Mouse (Mus musculus) forebrain, embryonic 15.5 days (tissue): ENCODE measurements around the gene 2310039H08Rik. TPM values are rescaled to one million over a fixed set of nuclear protein-coding genes. Genes with fewer than 3 reads are reported as not detected.
"Not testable (repeated sequence)": the region's sequence is repeated elsewhere in the genome, so short reads cannot be mapped to it uniquely, and the experiment has no call there.

Source experiments
- ATAC-seq: fragments of 200-750 bp; cut with Nextera tagmentation; replicated peaks from 2 replicates; pipeline ENCODE4 v1.8.0; 2017; ENCODE audit warnings: mild to moderate bottlenecking, moderate TSS enrichment, moderate library complexity
- H3K27ac ChIP-seq: fragments of 300-500 bp; sonication (generic); replicated peaks from 2 replicates; pipeline ENCODE4 v1.5.1; 2015; ENCODE audit warnings: mild to moderate bottlenecking, inconsistent platforms
- H3K27me3 ChIP-seq: fragments of 300-500 bp; sonication (generic); 2 replicates; pipeline ENCODE4 v1.6.1; 2015; ENCODE audit warnings: inconsistent platforms
- H3K36me3 ChIP-seq: fragments of 300-500 bp; sonication (generic); 2 replicates; pipeline ENCODE4 v1.6.1; 2015; ENCODE audit warnings: mild to moderate bottlenecking, inconsistent platforms
- H3K4me1 ChIP-seq: fragments of 300-500 bp; sonication (generic); 2 replicates; pipeline ENCODE4 v1.6.1; 2015; ENCODE audit warnings: inconsistent platforms
- H3K4me2 ChIP-seq: fragments of 300-500 bp; sonication (generic); replicated peaks from 2 replicates; pipeline ENCODE4 v1.6.1; 2015; ENCODE audit warnings: mild to moderate bottlenecking, inconsistent platforms
- H3K4me3 ChIP-seq: fragments of 300-500 bp; sonication (generic); 2 replicates; pipeline ENCODE4 v1.5.1; 2015; ENCODE audit warnings: mild to moderate bottlenecking, inconsistent platforms
- H3K9ac ChIP-seq: fragments of 300-500 bp; sonication (generic); replicated peaks from 2 replicates; pipeline ENCODE4 v1.6.1; 2015; ENCODE audit warnings: mild to moderate bottlenecking, inconsistent platforms
- H3K9me3 ChIP-seq: fragments of 300-500 bp; sonication (generic); 2 replicates; pipeline ENCODE4 v1.6.1; 2016; ENCODE audit warnings: inconsistent platforms
- WGBS: fragments of 180-500 bp; shearing (Covaris S2); methylation state at CpG from one replicate; pipeline ENCODE4 v1.1.7; 2015; ENCODE audit warnings: mixed read lengths; 5-methylcytosine and 5-hydroxymethylcytosine counted together
- polyA plus RNA-seq: library from polyadenylated mRNA; unstranded; fragments of >200 nt; fragmentation: Nextera tagmentation; extraction: Ambion mirVana; gene quantifications from 2 replicates; pipeline ENCODE4 v1.2.1, GENCODE M21; 2015

The 2310039H08Rik gene
- polyA plus RNA-seq, 1 experiment from 2014 or later, result 56.0 TPM

DNA sequence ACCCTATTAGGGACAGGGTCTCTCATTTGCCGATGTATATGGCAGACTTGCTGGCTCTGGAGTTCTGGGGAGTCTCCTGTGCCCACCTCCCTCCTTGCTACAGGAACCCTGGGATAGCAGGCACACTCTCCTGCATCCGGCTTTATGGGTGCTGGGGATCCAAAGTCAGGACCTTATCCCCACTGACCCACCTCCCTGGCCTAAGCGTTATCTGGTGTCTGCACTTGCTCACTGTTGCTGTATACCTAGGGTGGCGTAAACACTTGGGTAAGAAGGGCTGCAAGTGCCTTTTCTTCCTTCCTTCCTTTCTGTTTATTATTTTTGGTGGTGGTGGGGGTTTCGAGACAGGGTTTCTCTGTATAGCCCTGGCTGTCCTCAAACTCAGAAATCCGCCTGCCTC, 31.1 kb upstream of the 2310039H08Rik start:
- H3K36me3 ChIP-seq, result peaks cover 20% of the 10 kb centered on the region; the same call in 1 of the 2 replicates
- no peaks in the 10 kb centered on the region for H3K9me3 ChIP-seq
- no peak for ATAC-seq
- no peaks in the 10 kb centered on the region for H3K27me3 ChIP-seq
- WGBS, result 97% methylated on average over 6 of the region's 6 CpGs
- no peak overlapping the region for H3K27ac ChIP-seq
- H3K9ac ChIP-seq, result no peak overlapping the region
- no peak overlapping the region for H3K4me3 ChIP-seq
- no peaks in the 10 kb centered on the region for H3K4me1 ChIP-seq
- H3K4me2 ChIP-seq, result no peak overlapping the region

- Histone ChIP-seq H3K27ac (no peak overlapping the region), H3K9ac (no peak overlapping the region), H3K9me3 (no peaks in the 10 kb centered on the region), H3K27me3 (no peaks in the 10 kb centered on the region), H3K4me1 (no peaks in the 10 kb centered on the region), H3K36me3 (peaks cover 18% of the 10 kb centered on the region; the same call in 1 of the 2 replicates), H3K4me3 (no peak overlapping the region), H3K4me2 (no peak overlapping the region)
- WGBS, result 88% methylated on average over 9 of the region's 9 CpGs
- ATAC-seq, result no peak
These were observed 29.4 kb upstream of the 2310039H08Rik start for GRCm38 (mm10) chr17:46742986-46743385.

DNA sequence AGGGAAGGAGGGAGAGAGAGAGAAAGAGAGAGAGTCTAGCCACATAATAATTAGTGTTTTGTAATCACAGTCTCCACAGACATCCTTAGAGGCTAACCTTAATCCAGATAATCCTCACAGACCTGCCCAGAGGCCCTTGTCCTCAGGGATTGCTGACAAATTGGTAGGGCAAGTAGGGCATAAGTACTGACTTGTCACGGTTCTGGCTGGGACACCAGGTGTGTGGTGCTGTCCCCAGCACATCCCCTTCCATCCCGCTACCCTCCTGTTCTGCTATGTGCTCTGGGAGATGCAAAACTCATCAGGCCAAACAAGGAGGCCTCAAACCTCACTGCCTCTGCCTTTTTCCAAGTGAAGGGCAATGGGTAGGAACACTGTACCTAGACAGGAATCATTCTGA, 26.9 kb upstream of the 2310039H08Rik start:
- 77% methylated on average over 2 of the region's 2 CpGs for WGBS
- no peak overlapping the region for H3K4me3 ChIP-seq
- H3K36me3 ChIP-seq, result peaks cover 18% of the 10 kb centered on the region; the same call in 1 of the 2 replicates
- H3K9ac ChIP-seq, result no peak overlapping the region
- H3K4me1 ChIP-seq, result 0 out of 2 replicates have a peak, but pooled peaks cover under 1% of the 10 kb centered on the region
- H3K27me3 ChIP-seq, result no peaks in the 10 kb centered on the region
- no peak overlapping the region for H3K27ac ChIP-seq
- no peak overlapping the region for H3K4me2 ChIP-seq
- no peak for ATAC-seq
- H3K9me3 ChIP-seq, result no peaks in the 10 kb centered on the region

DNA sequence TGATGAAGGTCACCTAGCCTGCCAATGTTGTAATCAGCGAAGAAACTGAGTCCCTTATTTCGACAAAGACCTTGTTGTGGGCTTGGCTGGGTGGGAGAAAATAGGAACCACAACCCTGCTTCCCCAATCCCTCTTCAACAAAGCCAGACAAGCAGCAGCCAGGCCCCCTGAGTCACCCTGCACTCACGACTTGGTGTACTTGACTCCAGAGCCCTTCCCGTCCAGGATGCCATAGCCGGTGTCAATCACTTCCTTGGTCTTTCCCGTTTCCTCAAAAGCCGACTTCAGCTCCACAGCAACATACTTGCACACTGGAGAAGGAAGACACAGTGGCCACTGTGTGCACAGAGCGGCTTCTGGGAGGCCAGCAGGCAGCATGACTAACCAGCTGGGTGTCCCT, 25.2 kb upstream of the 2310039H08Rik start:
- ATAC-seq, result no peak
- Histone ChIP-seq H3K4me2 (no peak overlapping the region), H3K9me3 (no peaks in the 10 kb centered on the region), H3K4me3 (no peak overlapping the region), H3K27me3 (no peaks in the 10 kb centered on the region), H3K9ac (no peak overlapping the region), H3K4me1 (peaks cover 11% of the 10 kb centered on the region), H3K27ac (no peak overlapping the region), H3K36me3 (peaks cover 17% of the 10 kb centered on the region; the same call in 1 of the 2 replicates)
- 83% methylated on average over 8 of the region's 8 CpGs for WGBS

DNA sequence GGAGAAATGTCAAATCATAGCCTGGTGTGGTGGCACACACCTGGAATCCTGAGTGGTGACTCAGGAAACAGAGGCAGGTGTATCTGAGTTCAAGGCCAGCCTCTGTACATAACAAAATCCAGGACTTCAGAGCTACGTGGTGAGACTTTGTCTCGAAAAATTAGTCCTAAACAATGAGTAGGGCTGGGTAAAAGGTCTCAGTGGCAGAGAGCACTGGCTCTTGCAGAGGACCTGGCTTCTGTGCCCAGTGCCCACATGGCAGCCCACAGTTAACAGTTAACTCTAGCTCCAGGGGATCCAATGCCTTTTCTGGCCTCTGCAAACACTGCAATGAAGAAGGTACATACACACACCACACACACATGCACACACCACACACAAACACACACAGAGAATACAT, 24.6 kb upstream of the 2310039H08Rik start:
- no peak overlapping the region for H3K27ac ChIP-seq
- no peaks in the 10 kb centered on the region for H3K9me3 ChIP-seq
- H3K4me3 ChIP-seq, result no peak overlapping the region
- 83% methylated on average over 2 of the region's 2 CpGs for WGBS
- H3K4me1 ChIP-seq, result peaks cover 16% of the 10 kb centered on the region
- no peak for ATAC-seq
- H3K4me2 ChIP-seq, result no peak overlapping the region
- no peak overlapping the region for H3K9ac ChIP-seq
- no peaks in the 10 kb centered on the region for H3K27me3 ChIP-seq
- H3K36me3 ChIP-seq, result peaks cover 14% of the 10 kb centered on the region; the same call in 1 of the 2 replicates

- ATAC-seq, result no peak
- Histone ChIP-seq H3K4me2 (no peak overlapping the region), H3K4me3 (no peak overlapping the region), H3K27me3 (no peaks in the 10 kb centered on the region), H3K9me3 (no peaks in the 10 kb centered on the region), H3K9ac (no peak overlapping the region), H3K36me3 (peaks cover 10% of the 10 kb centered on the region; the same call in 1 of the 2 replicates), H3K27ac (no peak overlapping the region), H3K4me1 (peaks cover 16% of the 10 kb centered on the region)
- WGBS, result 86% methylated on average over 5 of the region's 5 CpGs
These were observed 23.2 kb upstream of the 2310039H08Rik start for GRCm38 (mm10) chr17:46749282-46749681.

DNA sequence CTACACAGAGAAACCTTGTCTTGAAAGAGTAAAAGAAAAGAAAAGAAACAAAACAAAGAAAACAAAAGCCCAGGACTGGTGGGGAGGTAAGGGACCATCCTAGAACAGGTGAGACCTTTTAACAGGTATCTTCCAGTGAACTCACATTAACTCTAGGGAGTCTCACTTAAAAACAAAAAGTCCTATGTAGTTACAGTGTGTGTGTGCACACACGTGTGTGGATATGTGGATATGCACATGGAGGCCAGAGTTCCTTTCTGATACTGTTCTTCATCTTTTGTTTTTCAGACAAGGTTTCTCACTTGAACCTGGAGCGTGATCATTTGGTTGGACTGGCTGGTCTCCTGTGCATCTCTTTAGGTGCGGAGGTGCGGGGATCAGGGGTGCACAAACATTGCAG, 21.9 kb upstream of the 2310039H08Rik start:
- no peaks in the 10 kb centered on the region for H3K9me3 ChIP-seq
- H3K4me1 ChIP-seq, result peaks cover 16% of the 10 kb centered on the region
- H3K36me3 ChIP-seq, result peaks cover 6% of the 10 kb centered on the region; the same call in 1 of the 2 replicates
- H3K9ac ChIP-seq, result peak overlapping the region; percentile 73
- no peaks in the 10 kb centered on the region for H3K27me3 ChIP-seq
- 94% methylated on average over 4 of the region's 4 CpGs for WGBS
- H3K4me3 ChIP-seq, result peak overlapping the region; percentile 98; the same call in 1 of the 2 replicates
- no peak overlapping the region for H3K27ac ChIP-seq
- H3K4me2 ChIP-seq, result peak overlapping the region; percentile 82
- no peak for ATAC-seq

DNA sequence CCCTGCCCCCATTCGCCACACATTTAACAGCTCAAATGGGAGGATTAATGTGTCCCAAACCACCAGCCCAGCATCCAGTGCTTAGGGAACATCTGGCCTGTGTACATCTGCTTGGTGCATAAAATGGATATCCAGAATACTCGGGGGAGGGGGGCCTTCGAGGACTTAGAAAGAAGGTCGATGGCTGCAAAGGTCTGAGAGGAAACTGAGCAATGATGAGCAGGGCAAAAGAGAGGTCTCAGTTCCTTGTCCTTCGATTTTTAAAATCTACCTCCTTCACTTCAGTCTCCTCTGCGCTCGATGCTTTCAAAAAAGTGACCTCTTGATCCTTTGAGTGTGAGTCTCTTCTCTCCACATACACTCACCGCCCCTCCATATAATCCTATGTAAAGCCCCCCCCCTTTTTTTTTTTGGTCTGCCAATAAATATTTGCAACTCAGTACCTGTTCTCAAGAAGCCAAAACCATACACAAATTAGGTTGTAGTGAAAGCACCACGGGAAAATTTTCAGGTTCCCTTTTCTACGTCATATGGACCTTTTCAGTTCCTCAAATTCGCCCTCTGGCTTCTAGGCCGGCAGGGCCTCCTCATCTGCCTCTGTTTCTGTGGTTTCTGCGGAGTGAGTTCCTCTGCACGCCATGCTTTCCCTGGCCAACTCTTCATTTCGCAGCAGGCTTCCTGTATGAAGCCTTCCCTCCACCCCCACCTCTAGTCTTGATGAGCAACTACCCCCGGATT, 21.2 kb upstream of the 2310039H08Rik start:
- Histone ChIP-seq H3K4me1 (peaks cover 16% of the 10 kb centered on the region), H3K27ac (peak overlapping the region; percentile 91), H3K36me3 (peaks cover 4% of the 10 kb centered on the region; the same call in 1 of the 2 replicates), H3K27me3 (no peaks in the 10 kb centered on the region), H3K9ac (peak overlapping the region; percentile 73), H3K4me2 (peak overlapping the region; percentile 82), H3K9me3 (no peaks in the 10 kb centered on the region), H3K4me3 (peak overlapping the region; percentile 98)
- WGBS, result 30% methylated on average over 16 of the region's 16 CpGs
- ATAC-seq, result no peak

GRCm38 (mm10) chr17:46751794-46752556, 20.5 kb upstream of the 2310039H08Rik start, which contains the start of gene Cnpy3:
TSS of gene Cnpy3 (minus strand) at chr17:46752214.
- WGBS, result under 1% methylated on average over 58 of the region's 58 CpGs
- peak; percentile 99 for ATAC-seq
- Histone ChIP-seq H3K9ac (peak within 1 kb of the TSS; percentile 73), H3K9me3 (no peaks in the 10 kb centered on the region), H3K4me3 (peak within 1 kb of the TSS; percentile 98), H3K36me3 (no peaks in the 10 kb centered on the region), H3K4me2 (peak within 1 kb of the TSS; percentile 82), H3K4me1 (peaks cover 16% of the 10 kb centered on the region), H3K27me3 (no peaks in the 10 kb centered on the region), H3K27ac (peak within 1 kb of the TSS; percentile 91)

DNA sequence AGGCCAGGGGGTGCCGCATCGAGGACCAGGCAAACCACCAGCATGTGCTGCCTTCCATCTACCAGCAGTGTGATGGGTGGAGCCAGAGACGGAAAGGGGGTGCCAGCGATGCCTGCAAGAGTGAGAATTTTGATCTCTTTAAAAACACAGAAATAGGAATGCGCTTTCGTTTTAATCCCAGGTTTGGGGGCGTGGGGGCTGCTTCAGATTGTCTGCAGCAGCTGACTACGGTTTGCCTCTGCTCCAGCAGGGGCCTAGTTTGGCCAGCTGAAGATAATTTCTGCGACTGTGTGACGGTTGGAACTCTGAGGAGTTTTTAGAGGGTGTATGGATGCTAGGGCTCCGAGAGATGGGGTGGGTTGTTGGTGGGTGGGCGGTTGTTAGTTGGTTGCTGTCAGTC, 13.7 kb upstream of the 2310039H08Rik start:
- Histone ChIP-seq H3K4me1 (no peaks in the 10 kb centered on the region), H3K36me3 (no peaks in the 10 kb centered on the region), H3K27ac (no peak overlapping the region), H3K27me3 (no peaks in the 10 kb centered on the region), H3K9ac (no peak overlapping the region), H3K4me3 (no peak overlapping the region), H3K9me3 (no peaks in the 10 kb centered on the region), H3K4me2 (no peak overlapping the region)
- ATAC-seq, result no peak
- WGBS, result 87% methylated on average over 12 of the region's 12 CpGs

GRCm38 (mm10) chr17:46763544-46763943, 8.9 kb upstream of the 2310039H08Rik start, which contains the start of gene Ptcra:
TSS of gene Ptcra (minus strand) at chr17:46763712.
- no peak for ATAC-seq
- Histone ChIP-seq H3K9ac (no peak within 1 kb of the TSS), H3K9me3 (no peaks in the 10 kb centered on the region), H3K27me3 (no peaks in the 10 kb centered on the region), H3K4me1 (no peaks in the 10 kb centered on the region), H3K36me3 (no peaks in the 10 kb centered on the region), H3K4me3 (no peak within 1 kb of the TSS), H3K4me2 (no peak within 1 kb of the TSS), H3K27ac (no peak within 1 kb of the TSS)
- 79% methylated on average over 2 of the region's 2 CpGs for WGBS

DNA sequence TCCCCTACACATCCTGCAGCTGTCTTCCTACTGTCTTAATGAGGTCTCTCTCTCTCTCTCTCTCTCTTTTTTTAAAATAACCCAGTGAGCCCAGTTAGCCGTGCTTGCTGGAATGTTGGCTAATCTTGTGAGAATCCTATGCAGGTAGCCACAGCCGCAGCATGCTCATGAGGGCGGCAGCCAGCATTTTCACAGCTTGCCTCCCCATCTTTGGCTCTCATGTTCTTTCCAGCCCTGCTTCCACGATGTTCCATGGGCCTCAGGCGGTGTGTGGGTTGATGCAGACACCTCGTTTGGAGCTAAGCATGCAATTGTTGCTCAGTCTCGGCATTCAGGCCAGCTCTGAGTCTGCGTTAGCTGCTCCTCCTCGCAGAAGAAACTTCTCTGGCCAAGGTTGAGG, 7.5 kb upstream of the 2310039H08Rik start:
- not testable (repeated sequence) for H3K36me3 ChIP-seq, H3K27ac ChIP-seq, H3K4me2 ChIP-seq, H3K9ac ChIP-seq, H3K9me3 ChIP-seq, ATAC-seq, H3K4me3 ChIP-seq, H3K27me3 ChIP-seq, H3K4me1 ChIP-seq
- WGBS, result 68% methylated on average over 9 of the region's 9 CpGs
